Comparison of ENCODE assay signal across 25 mouse cellular contexts in the genomic region with DNA sequence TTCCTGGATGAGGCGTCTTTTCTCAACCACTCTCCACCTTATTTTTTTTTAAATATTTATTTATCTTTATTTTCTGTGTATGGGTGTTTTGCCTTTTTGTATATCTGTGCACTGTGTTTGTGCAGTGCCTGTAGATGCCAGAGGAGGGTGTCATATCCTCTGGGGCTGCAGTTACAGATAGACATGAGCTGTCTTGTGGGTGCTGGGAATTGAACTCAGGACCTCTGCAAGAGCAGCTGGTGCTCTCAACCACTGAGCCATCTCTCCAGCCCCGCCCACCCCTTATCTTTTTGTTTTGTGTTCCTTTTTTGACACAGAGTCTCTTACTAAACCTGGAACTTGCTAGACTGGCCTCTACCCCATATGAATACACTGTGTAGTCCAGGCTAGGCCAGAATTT. TPM values are rescaled to one million over a fixed set of nuclear protein-coding genes. Genes with fewer than 3 reads are reported as not detected.
DNase-seq lines count a peak whose midpoint lies in the region; ATAC-seq and TF ChIP-seq lines count a peak whose summit lies in the region.
"Had no signal": no experiment of that assay in that cellular context is flagged by ENCODE, and none has a peak within 500 bp of the region (broad histone marks: within the 10 kb centered on the region; RNA-seq: fewer than 3 reads in every experiment).

No protein-coding gene starts in this region.

- intact Hi-C loops in gastrocnemius, adult 2 months (cut with DNase I) = no loop called here
- intact Hi-C loops in gastrocnemius, postnatal 14 days (cut with DNase I; ENCODE audit: low total_unique reads) = no loop called here

- TF ChIP-seq CTCF in gastrocnemius, adult 2 months (IDR thresholded peaks at IDR 0.05) = no peak
- no peak for TF ChIP-seq CTCF in liver, postnatal 0 days (IDR thresholded peaks at IDR 0.05; ENCODE audit: low read depth)

- H3K4me1 ChIP-seq in liver, embryonic 15.5 days (replicated peaks) = peaks cover 45% of the 10 kb centered on the region
- H3K4me1 ChIP-seq in liver, postnatal 0 days (ENCODE audit: insufficient read depth) = peaks cover 14% of the 10 kb centered on the region
- peaks cover 14% of the 10 kb centered on the region for H3K4me1 ChIP-seq in neural tube, embryonic 15.5 days

- no peak overlapping the region for H3K4me3 ChIP-seq in gastrocnemius, adult 2 months
- no peak overlapping the region for H3K4me3 ChIP-seq in liver, embryonic 15.5 days (replicated peaks)
- no peak overlapping the region for H3K4me3 ChIP-seq in liver, postnatal 0 days (ENCODE audit: low read depth, low read length)
- H3K4me3 ChIP-seq in neural tube, embryonic 15.5 days (replicated peaks) = no peak overlapping the region
- H3K4me3 ChIP-seq: embryonic facial prominence, embryonic 10.5 days; embryonic facial prominence, embryonic 12.5 days; forebrain, embryonic 13.5 days; forebrain, embryonic 15.5 days had no signal

- WGBS in liver, embryonic 15.5 days (ENCODE audit: insufficient replicate concordance) = 50% methylated on average over 2 of the region's 2 CpGs
- 74% methylated on average over 2 of the region's 2 CpGs for WGBS in liver, postnatal 0 days (ENCODE audit: insufficient replicate concordance)
- WGBS in neural tube, embryonic 15.5 days = 90% methylated on average over 2 of the region's 2 CpGs

- TF ChIP-seq EP300 in liver, postnatal 0 days (IDR thresholded peaks at IDR 0.05; ENCODE audit: low read depth) = no peak

- H3K27ac ChIP-seq in gastrocnemius, adult 2 months = peak overlapping the region; percentile 90
- H3K27ac ChIP-seq in liver, embryonic 15.5 days (replicated peaks) = 0 out of 2 replicates have a peak overlapping the region, but pooled peaks have one; percentile 1
- no peak overlapping the region for H3K27ac ChIP-seq in liver, postnatal 0 days (ENCODE audit: low read depth)
- H3K27ac ChIP-seq in neural tube, embryonic 15.5 days (replicated peaks) = no peak overlapping the region
- H3K27ac ChIP-seq: embryonic facial prominence, embryonic 12.5 days; forebrain, embryonic 13.5 days; forebrain, embryonic 15.5 days had no signal

- peaks cover 31% of the 10 kb centered on the region for H3K27me3 ChIP-seq in liver, embryonic 15.5 days
- H3K27me3 ChIP-seq in liver, postnatal 0 days (ENCODE audit: insufficient read depth, low read length) = peaks cover 8% of the 10 kb centered on the region; the same call in 1 of the 2 replicates
- peaks cover 7% of the 10 kb centered on the region; the same call in 1 of the 2 replicates for H3K27me3 ChIP-seq in neural tube, embryonic 15.5 days (replicated peaks)
- H3K27me3 ChIP-seq: embryonic facial prominence, embryonic 12.5 days; forebrain, embryonic 15.5 days; Patski had no signal

- no peaks in the 10 kb centered on the region for H3K9me3 ChIP-seq in liver, embryonic 15.5 days (replicated peaks)
- no peaks in the 10 kb centered on the region for H3K9me3 ChIP-seq in liver, postnatal 0 days (ENCODE audit: low read length)
- no peaks in the 10 kb centered on the region for H3K9me3 ChIP-seq in neural tube, embryonic 15.5 days (replicated peaks)
- H3K9me3 ChIP-seq: embryonic facial prominence, embryonic 10.5 days; embryonic facial prominence, embryonic 12.5 days; forebrain, embryonic 13.5 days; forebrain, embryonic 15.5 days had no signal

- DNase-seq in gastrocnemius, adult 2 months = no peak
- DNase-seq in gastrocnemius, postnatal 14 days = no peak
- DNase-seq in liver, postnatal 0 days = no peak
- DNase-seq: adrenal gland, adult 8-10 months; adrenal gland, postnatal 14 days; adrenal gland, postnatal 36 days; cerebellum, adult 11-12 months; cerebellum, adult 2 months; cerebellum, adult 9-10 months; cerebellum, postnatal 10 days; cerebellum, postnatal 25 days; forebrain, postnatal 0 days had no signal

- H3K4me2 ChIP-seq in liver, embryonic 15.5 days = no peak overlapping the region
- no peak overlapping the region for H3K4me2 ChIP-seq in liver, postnatal 0 days (ENCODE audit: low read depth, low read length)
- no peak overlapping the region for H3K4me2 ChIP-seq in neural tube, embryonic 15.5 days
- H3K4me2 ChIP-seq: embryonic facial prominence, embryonic 12.5 days; forebrain, embryonic 13.5 days; forebrain, embryonic 15.5 days had no signal

- ATAC-seq in liver, embryonic 15.5 days (ENCODE audit: insufficient read depth) = no peak
- ATAC-seq in liver, postnatal 0 days = no peak
- no peak for ATAC-seq in neural tube, embryonic 15.5 days (ENCODE audit: low FRiP score)
- ATAC-seq: activated CD4-positive, CD25-positive, alpha-beta regulatory T cell, adult 4 months; forebrain, embryonic 13.5 days; forebrain, embryonic 15.5 days; forebrain, postnatal 0 days; Patski had no signal

- no peaks in the 10 kb centered on the region for H3K36me3 ChIP-seq in liver, embryonic 15.5 days (replicated peaks)
- H3K36me3 ChIP-seq in liver, postnatal 0 days (replicated peaks; ENCODE audit: insufficient read depth, low read length) = no peaks in the 10 kb centered on the region
- H3K36me3 ChIP-seq in neural tube, embryonic 15.5 days = no peaks in the 10 kb centered on the region
- H3K36me3 ChIP-seq: embryonic facial prominence, embryonic 10.5 days; embryonic facial prominence, embryonic 12.5 days; forebrain, embryonic 15.5 days had no signal

- no peak overlapping the region for H3K9ac ChIP-seq in liver, embryonic 15.5 days
- no peak overlapping the region for H3K9ac ChIP-seq in liver, postnatal 0 days (replicated peaks)
- H3K9ac ChIP-seq in neural tube, embryonic 15.5 days (replicated peaks) = no peak overlapping the region
- H3K9ac ChIP-seq: embryonic facial prominence, embryonic 12.5 days; forebrain, embryonic 13.5 days; forebrain, embryonic 15.5 days; forebrain, postnatal 0 days had no signal

RNA-seq across cellular contexts. Expression of gene 1600014C23Rik, which starts 6.2 kb away (rescaled TPM):
- total RNA-seq in gastrocnemius, adult 2 months (2021) = under 1 TPM in 1 of 2 experiments, not detected in 1; 0.50 TPM
- not detected for total RNA-seq in gastrocnemius, postnatal 14 days (2021)
- polyA plus RNA-seq in liver, embryonic 15.5 days (2015; fragmentation: Nextera tagmentation; extraction: Ambion mirVana) = 0.25 TPM in 1 of 2 replicates, not detected in the other
- polyA plus RNA-seq in liver, postnatal 0 days (2015; fragmentation: Nextera tagmentation; extraction: Ambion mirVana) = not detected in 2 replicates
- 0.40 TPM in 1 of 2 replicates, not detected in the other for polyA plus RNA-seq in neural tube, embryonic 15.5 days (2015; fragmentation: Nextera tagmentation; extraction: Ambion mirVana)
- total RNA-seq: adrenal gland, adult 18-20 months; adrenal gland, adult 8-10 months; adrenal gland, postnatal 14 days; adrenal gland, postnatal 36 days; ES-E14; forebrain, postnatal 0 days had no signal
- polyA plus RNA-seq: activated CD4-positive, CD25-positive, alpha-beta regulatory T cell, adult 4 months; C2C12; cortical plate, adult 2 months; embryonic facial prominence, embryonic 10.5 days; embryonic facial prominence, embryonic 14.5 days; forebrain, embryonic 15.5 days; forebrain, postnatal 0 days; Patski had no signal

RNA-seq across cellular contexts. Expression of gene Tmem63b, which starts 40.8 kb away (rescaled TPM):
- total RNA-seq in gastrocnemius, adult 2 months (2021) = 10 to 100 TPM; 66.5 to 81.6 TPM
- total RNA-seq in gastrocnemius, postnatal 14 days (2021) = 10 to 100 TPM; 52.9 to 57.0 TPM
- polyA plus RNA-seq in liver, embryonic 15.5 days (2015; fragmentation: Nextera tagmentation; extraction: Ambion mirVana) = 8.6 and 9.6 TPM in 2 replicates
- polyA plus RNA-seq in liver, postnatal 0 days (2015; fragmentation: Nextera tagmentation; extraction: Ambion mirVana) = 15.1 and 16.9 TPM in 2 replicates
- polyA plus RNA-seq in neural tube, embryonic 15.5 days (2015; fragmentation: Nextera tagmentation; extraction: Ambion mirVana) = 123 and 145 TPM in 2 replicates

RNA-seq across cellular contexts. Expression of gene Mrpl14, which starts 41.4 kb away (rescaled TPM):
- 100 to 1,000 TPM in 1 of 2 experiments, 10 to 100 TPM in 1; 99.5 to 139 TPM for total RNA-seq in gastrocnemius, adult 2 months (2021)
- total RNA-seq in gastrocnemius, postnatal 14 days (2021) = 10 to 100 TPM; 83.3 to 86.3 TPM
- 111 and 115 TPM in 2 replicates for polyA plus RNA-seq in liver, embryonic 15.5 days (2015; fragmentation: Nextera tagmentation; extraction: Ambion mirVana)
- 113 TPM in 2 replicates for polyA plus RNA-seq in liver, postnatal 0 days (2015; fragmentation: Nextera tagmentation; extraction: Ambion mirVana)
- polyA plus RNA-seq in neural tube, embryonic 15.5 days (2015; fragmentation: Nextera tagmentation; extraction: Ambion mirVana) = 129 and 132 TPM in 2 replicates

Comparison
In these comparisons a context has a peak if more than half of its experiments do, and no peak if none do; other contexts are left out.
1. H3K27ac ChIP-seq: peak in gastrocnemius, adult 2 months (single experiment) and liver, embryonic 15.5 days (single experiment); none in liver, postnatal 0 days (single experiment) and neural tube, embryonic 15.5 days (single experiment).